Mouse (Mus musculus): ENCODE results near the gene Gtf3c6. TPM values are rescaled to one million over a fixed set of nuclear protein-coding genes. Genes with fewer than 3 reads are reported as not detected.

Gene Gtf3c6
- polyA plus RNA-seq, 1 experiment from 2014 or later = 84.6 TPM

DNA sequence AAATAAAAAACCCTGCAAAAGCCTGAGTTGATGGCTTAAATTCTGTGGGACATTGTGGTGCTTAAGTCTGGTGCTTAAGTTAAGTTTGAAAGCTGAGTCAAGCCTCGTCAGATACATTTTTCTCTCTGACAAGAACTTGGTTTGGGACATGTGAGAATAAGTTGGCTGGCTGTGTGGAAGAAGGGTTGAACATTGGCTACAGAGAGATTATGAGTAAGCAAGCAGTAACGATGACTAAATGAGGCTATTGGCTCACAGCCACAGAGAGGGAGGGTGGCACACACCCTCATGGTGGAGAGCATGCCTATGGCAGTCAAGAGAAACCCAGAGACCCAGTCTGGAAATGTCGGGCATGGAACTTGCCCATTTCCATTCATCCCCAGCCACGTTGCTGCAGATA, 5.8 kb upstream of the Gtf3c6 start:
- Histone ChIP-seq H3K9ac (replicated peaks; ENCODE audit: low read depth, low read length) (no peak overlapping the region), H3K4me1 (ENCODE audit: control insufficient read depth, insufficient read depth, low read length) (no peaks in the 10 kb centered on the region), H3K36me3 (ENCODE audit: control insufficient read depth, insufficient read depth, low read length) (no peaks in the 10 kb centered on the region), H3K4me2 (ENCODE audit: low read depth, low read length) (no peak overlapping the region), H3K27ac (ENCODE audit: low read depth, low read length) (no peak overlapping the region), H3K4me3 (ENCODE audit: low read depth, low read length) (no peak overlapping the region), H3K27me3 (ENCODE audit: control insufficient read depth, insufficient read depth, low read length) (no peaks in the 10 kb centered on the region), H3K9me3 (ENCODE audit: control insufficient read depth, low read length) (no peaks in the 10 kb centered on the region)
- WGBS = 84% methylated on average over 4 of the region's 4 CpGs
- ATAC-seq (ENCODE audit: low read depth) = no peak

GRCm38 (mm10) chr10:40262200-40262599, 4.3 kb upstream of the Gtf3c6 start:
- no peak overlapping the region for H3K4me2 ChIP-seq (ENCODE audit: low read depth, low read length)
- H3K27ac ChIP-seq (ENCODE audit: low read depth, low read length) = no peak overlapping the region
- WGBS = 90% methylated on average over 6 of the region's 6 CpGs
- ATAC-seq (ENCODE audit: low read depth) = no peak
- H3K9ac ChIP-seq (replicated peaks; ENCODE audit: low read depth, low read length) = no peak overlapping the region
- no peaks in the 10 kb centered on the region for H3K4me1 ChIP-seq (ENCODE audit: control insufficient read depth, insufficient read depth, low read length)
- H3K36me3 ChIP-seq (ENCODE audit: control insufficient read depth, insufficient read depth, low read length) = no peaks in the 10 kb centered on the region
- no peaks in the 10 kb centered on the region for H3K27me3 ChIP-seq (ENCODE audit: control insufficient read depth, insufficient read depth, low read length)
- H3K4me3 ChIP-seq (ENCODE audit: low read depth, low read length) = no peak overlapping the region
- H3K9me3 ChIP-seq (ENCODE audit: control insufficient read depth, low read length) = no peaks in the 10 kb centered on the region

DNA sequence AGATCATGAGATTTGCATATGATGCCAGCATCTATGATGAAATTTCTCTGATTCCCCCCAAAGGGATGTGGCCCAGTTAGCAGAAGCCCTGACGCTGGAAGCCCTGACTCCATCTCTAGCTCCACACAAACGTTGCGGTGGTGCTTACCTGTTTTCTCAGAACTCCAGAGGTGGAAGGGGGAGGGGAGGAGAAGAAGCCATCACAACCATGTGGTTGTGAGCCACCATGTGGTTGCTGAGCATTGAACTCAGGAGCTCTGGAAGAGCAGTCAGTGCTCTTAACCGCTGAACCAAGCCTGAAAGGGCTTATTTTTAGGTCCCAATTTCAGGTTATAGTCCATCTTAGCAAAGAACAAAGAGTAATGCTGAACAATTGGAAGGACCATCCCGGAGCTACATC, 2.4 kb upstream of the Gtf3c6 start:
- H3K4me2 ChIP-seq (ENCODE audit: low read depth, low read length) = no peak overlapping the region
- no peak overlapping the region for H3K27ac ChIP-seq (ENCODE audit: low read depth, low read length)
- H3K9me3 ChIP-seq (ENCODE audit: control insufficient read depth, low read length) = no peaks in the 10 kb centered on the region
- H3K4me1 ChIP-seq (ENCODE audit: control insufficient read depth, insufficient read depth, low read length) = 0 out of 2 replicates have a peak, but pooled peaks cover 4% of the 10 kb centered on the region
- H3K9ac ChIP-seq (replicated peaks; ENCODE audit: low read depth, low read length) = no peak overlapping the region
- H3K4me3 ChIP-seq (ENCODE audit: low read depth, low read length) = no peak overlapping the region
- 57% methylated on average over 5 of the region's 5 CpGs for WGBS
- H3K36me3 ChIP-seq (ENCODE audit: control insufficient read depth, insufficient read depth, low read length) = no peaks in the 10 kb centered on the region
- no peaks in the 10 kb centered on the region for H3K27me3 ChIP-seq (ENCODE audit: control insufficient read depth, insufficient read depth, low read length)
- no peak for ATAC-seq (ENCODE audit: low read depth)

DNA sequence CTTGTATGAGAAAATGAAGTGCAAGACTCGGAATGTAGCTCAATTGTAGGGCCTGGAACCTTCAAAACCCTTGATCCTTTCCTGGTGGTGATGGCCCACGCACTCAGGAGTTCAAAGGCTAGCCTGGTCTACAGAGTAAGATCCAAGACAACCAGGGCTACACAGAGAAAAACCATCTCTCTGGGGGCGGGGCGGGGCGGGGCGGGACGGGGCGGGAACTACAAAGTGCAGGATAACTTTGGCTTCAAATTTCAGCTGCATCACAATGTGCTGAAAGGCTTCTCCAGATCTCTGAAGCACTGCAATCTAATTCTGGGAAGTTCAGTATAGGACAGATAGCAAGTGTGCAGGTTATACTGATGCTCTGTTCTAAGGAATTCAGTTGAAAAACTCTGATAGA, 1.6 kb upstream of the Gtf3c6 start:
- H3K4me2 ChIP-seq (ENCODE audit: low read depth, low read length) = no peak overlapping the region
- 20% methylated on average over 8 of the region's 8 CpGs for WGBS
- H3K27me3 ChIP-seq (ENCODE audit: control insufficient read depth, insufficient read depth, low read length) = no peaks in the 10 kb centered on the region
- H3K36me3 ChIP-seq (ENCODE audit: control insufficient read depth, insufficient read depth, low read length) = no peaks in the 10 kb centered on the region
- no peak overlapping the region for H3K4me3 ChIP-seq (ENCODE audit: low read depth, low read length)
- H3K9me3 ChIP-seq (ENCODE audit: control insufficient read depth, low read length) = no peaks in the 10 kb centered on the region
- ATAC-seq (ENCODE audit: low read depth) = no peak
- H3K9ac ChIP-seq (replicated peaks; ENCODE audit: low read depth, low read length) = no peak overlapping the region
- 0 out of 2 replicates have a peak, but pooled peaks cover 4% of the 10 kb centered on the region for H3K4me1 ChIP-seq (ENCODE audit: control insufficient read depth, insufficient read depth, low read length)
- no peak overlapping the region for H3K27ac ChIP-seq (ENCODE audit: low read depth, low read length)

GRCm38 (mm10) chr10:40258976-40259375, 1.1 kb upstream of the Gtf3c6 start:
- WGBS = 7% methylated on average over 5 of the region's 5 CpGs
- Histone ChIP-seq H3K9me3 (ENCODE audit: control insufficient read depth, low read length) (no peaks in the 10 kb centered on the region), H3K27ac (ENCODE audit: low read depth, low read length) (peak overlapping the region; percentile 94; the same call in 1 of the 2 replicates), H3K4me1 (ENCODE audit: control insufficient read depth, insufficient read depth, low read length) (0 out of 2 replicates have a peak, but pooled peaks cover 4% of the 10 kb centered on the region), H3K36me3 (ENCODE audit: control insufficient read depth, insufficient read depth, low read length) (no peaks in the 10 kb centered on the region), H3K9ac (replicated peaks; ENCODE audit: low read depth, low read length) (no peak overlapping the region), H3K4me3 (ENCODE audit: low read depth, low read length) (peak overlapping the region; percentile 72; the same call in 1 of the 2 replicates), H3K27me3 (ENCODE audit: control insufficient read depth, insufficient read depth, low read length) (no peaks in the 10 kb centered on the region), H3K4me2 (ENCODE audit: low read depth, low read length) (peak overlapping the region; percentile 82)
- no peak for ATAC-seq (ENCODE audit: low read depth)

DNA sequence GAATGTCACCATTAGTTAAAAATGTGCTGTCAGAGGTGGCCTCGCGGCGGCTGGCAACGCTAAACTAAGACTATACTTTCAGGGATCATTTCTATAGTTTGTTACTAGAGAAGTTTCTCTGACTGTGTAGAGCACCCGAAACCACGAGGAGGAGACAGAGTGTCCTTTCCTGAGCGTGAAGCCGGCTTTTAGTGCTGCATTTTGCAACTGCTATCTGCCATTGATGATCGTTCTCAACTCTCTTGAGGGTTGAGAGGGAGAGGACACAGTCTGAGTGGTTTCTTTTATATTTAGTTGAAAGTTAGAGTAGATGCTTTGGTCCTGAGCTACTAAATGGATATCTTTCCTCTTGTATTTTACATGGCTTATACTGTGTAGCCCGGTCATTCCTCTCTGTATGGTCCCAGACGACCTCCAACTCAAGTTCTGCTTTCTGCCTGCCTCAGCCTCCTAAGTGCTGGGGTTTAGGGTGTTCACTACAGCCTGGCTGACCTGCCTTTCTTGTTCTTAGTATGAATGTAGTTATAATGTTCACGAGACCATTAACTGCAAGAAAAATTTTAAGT, 576 bp upstream of the Gtf3c6 start:
- Histone ChIP-seq H3K9ac (replicated peaks; ENCODE audit: low read depth, low read length) (peak overlapping the region; percentile 42; the same call in 1 of the 2 replicates), H3K9me3 (ENCODE audit: control insufficient read depth, low read length) (no peaks in the 10 kb centered on the region), H3K4me2 (ENCODE audit: low read depth, low read length) (peak overlapping the region; percentile 82), H3K4me3 (ENCODE audit: low read depth, low read length) (peak overlapping the region; percentile 72), H3K4me1 (ENCODE audit: control insufficient read depth, insufficient read depth, low read length) (0 out of 2 replicates have a peak, but pooled peaks cover 4% of the 10 kb centered on the region), H3K36me3 (ENCODE audit: control insufficient read depth, insufficient read depth, low read length) (no peaks in the 10 kb centered on the region), H3K27me3 (ENCODE audit: control insufficient read depth, insufficient read depth, low read length) (no peaks in the 10 kb centered on the region), H3K27ac (ENCODE audit: low read depth, low read length) (peak overlapping the region; percentile 94)
- WGBS = 1% methylated on average over 12 of the region's 12 CpGs
- peak; percentile 73 for ATAC-seq (ENCODE audit: low read depth)

DNA sequence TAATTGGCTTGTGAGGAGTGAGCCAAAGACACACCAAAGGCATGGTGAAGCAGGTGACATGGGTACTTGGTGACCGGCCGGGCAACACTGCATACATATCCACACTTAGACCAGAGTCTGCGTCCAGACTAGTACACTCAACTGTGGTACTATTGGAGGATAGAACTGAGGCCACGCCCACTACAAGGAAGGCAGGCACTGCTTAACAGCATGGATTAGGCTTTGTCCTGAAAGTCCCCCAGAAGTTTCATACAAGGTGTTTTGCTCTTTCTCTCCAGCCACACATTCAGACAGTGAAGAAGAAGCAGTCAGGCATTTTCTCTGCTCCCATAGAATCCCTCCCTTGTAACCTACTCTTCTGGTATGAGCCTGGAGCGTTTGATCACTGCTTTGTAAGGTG, 1.2 kb downstream of the Gtf3c6 start:
- peak; percentile 80 for ATAC-seq (ENCODE audit: low read depth)
- Histone ChIP-seq H3K36me3 (ENCODE audit: control insufficient read depth, insufficient read depth, low read length) (0 out of 2 replicates have a peak, but pooled peaks cover 7% of the 10 kb centered on the region), H3K4me2 (ENCODE audit: low read depth, low read length) (peak overlapping the region; percentile 82), H3K4me1 (ENCODE audit: control insufficient read depth, insufficient read depth, low read length) (0 out of 2 replicates have a peak, but pooled peaks cover 4% of the 10 kb centered on the region), H3K4me3 (ENCODE audit: low read depth, low read length) (peak overlapping the region; percentile 72), H3K9ac (replicated peaks; ENCODE audit: low read depth, low read length) (peak overlapping the region; percentile 86), H3K27ac (ENCODE audit: low read depth, low read length) (peak overlapping the region; percentile 94), H3K9me3 (ENCODE audit: control insufficient read depth, low read length) (no peaks in the 10 kb centered on the region), H3K27me3 (ENCODE audit: control insufficient read depth, insufficient read depth, low read length) (no peaks in the 10 kb centered on the region)
- WGBS = 4% methylated on average over 5 of the region's 5 CpGs

DNA sequence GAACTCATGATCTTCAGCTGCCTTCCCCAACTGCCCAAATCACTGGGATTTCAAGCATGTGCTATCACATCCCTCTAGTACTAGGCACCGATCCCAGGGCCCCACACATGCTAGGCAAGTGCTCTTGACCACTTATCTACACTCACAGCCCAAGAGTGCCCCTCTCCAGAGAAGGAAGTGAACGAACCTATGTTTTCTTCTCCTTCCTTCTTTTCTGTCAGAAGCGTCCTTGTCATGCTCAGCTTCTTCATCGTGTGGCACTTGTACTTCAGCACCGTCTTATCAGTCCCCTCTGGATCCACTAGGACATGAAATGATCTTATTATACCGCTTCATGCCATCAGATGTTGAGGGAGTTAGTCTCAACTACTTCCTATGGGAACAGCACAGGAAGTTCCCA, 6.9 kb downstream of the Gtf3c6 start:
- WGBS = 94% methylated on average over 6 of the region's 6 CpGs
- H3K27ac ChIP-seq (ENCODE audit: low read depth, low read length) = no peak overlapping the region

DNA sequence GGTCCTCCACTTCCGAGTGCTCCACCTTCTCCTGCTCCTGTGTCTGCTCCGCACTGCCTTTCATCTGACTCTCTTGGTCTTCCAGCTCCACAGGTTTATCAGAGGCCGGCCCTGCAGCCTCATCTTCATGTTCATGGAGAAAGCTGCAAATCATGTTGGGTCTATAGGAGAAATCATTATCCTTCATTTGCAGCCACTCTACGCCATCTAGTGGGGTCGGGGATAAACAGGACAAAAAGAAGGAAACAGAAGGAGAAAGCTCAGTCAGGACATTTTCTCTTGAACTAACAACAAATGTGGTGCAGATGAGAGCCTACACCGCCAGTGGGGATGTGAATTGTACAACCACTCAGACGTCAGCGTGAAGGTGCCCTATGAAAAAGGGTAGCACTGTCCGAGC, 8.3 kb downstream of the Gtf3c6 start:
- H3K4me2 ChIP-seq (ENCODE audit: low read depth, low read length) = no peak overlapping the region
- H3K36me3 ChIP-seq (ENCODE audit: control insufficient read depth, insufficient read depth, low read length) = peaks cover 23% of the 10 kb centered on the region; the same call in 1 of the 2 replicates
- WGBS = 90% methylated on average over 9 of the region's 9 CpGs
- ATAC-seq (ENCODE audit: low read depth) = no peak
- no peak overlapping the region for H3K9ac ChIP-seq (replicated peaks; ENCODE audit: low read depth, low read length)
- 0 out of 2 replicates have a peak, but pooled peaks cover 2% of the 10 kb centered on the region for H3K4me1 ChIP-seq (ENCODE audit: control insufficient read depth, insufficient read depth, low read length)
- H3K27me3 ChIP-seq (ENCODE audit: control insufficient read depth, insufficient read depth, low read length) = no peaks in the 10 kb centered on the region
- H3K4me3 ChIP-seq (ENCODE audit: low read depth, low read length) = no peak overlapping the region
- no peak overlapping the region for H3K27ac ChIP-seq (ENCODE audit: low read depth, low read length)
- no peaks in the 10 kb centered on the region for H3K9me3 ChIP-seq (ENCODE audit: control insufficient read depth, low read length)

More for the DNA sequence above, 6.9 kb downstream of the Gtf3c6 start:
- no peak for ATAC-seq (ENCODE audit: low read depth)
- H3K36me3 ChIP-seq (ENCODE audit: control insufficient read depth, insufficient read depth, low read length) = peaks cover 23% of the 10 kb centered on the region; the same call in 1 of the 2 replicates
- H3K4me2 ChIP-seq (ENCODE audit: low read depth, low read length) = no peak overlapping the region
- no peaks in the 10 kb centered on the region for H3K4me1 ChIP-seq (ENCODE audit: control insufficient read depth, insufficient read depth, low read length)
- H3K9ac ChIP-seq (replicated peaks; ENCODE audit: low read depth, low read length) = no peak overlapping the region
- H3K4me3 ChIP-seq (ENCODE audit: low read depth, low read length) = no peak overlapping the region
- H3K27me3 ChIP-seq (ENCODE audit: control insufficient read depth, insufficient read depth, low read length) = no peaks in the 10 kb centered on the region
- no peaks in the 10 kb centered on the region for H3K9me3 ChIP-seq (ENCODE audit: control insufficient read depth, low read length)
